In the genomic region with DNA sequence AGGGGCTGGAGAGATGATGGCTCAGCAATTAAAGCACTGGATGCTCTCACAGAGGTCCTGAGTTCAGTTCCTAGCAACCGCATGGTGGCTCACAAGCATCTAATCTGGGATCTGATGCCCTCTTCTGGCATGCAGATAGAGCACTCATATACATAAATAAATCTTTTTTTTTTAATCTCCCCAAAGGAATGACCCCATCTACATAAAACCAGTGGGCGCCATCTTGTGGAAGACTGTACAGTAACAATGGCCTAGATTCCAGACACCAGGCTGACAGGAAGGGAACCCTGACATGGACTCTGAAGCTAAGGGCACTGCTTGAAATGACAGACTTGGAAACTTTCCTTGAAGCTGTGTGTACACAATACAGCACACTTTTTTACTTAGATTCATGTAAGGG, we compare ENCODE assay signal across 12 mouse cellular contexts. TPM values are rescaled to one million over a fixed set of nuclear protein-coding genes. Genes with fewer than 3 reads are reported as not detected.
DNase-seq lines count a peak whose midpoint lies in the region; ATAC-seq and TF ChIP-seq lines count a peak whose summit lies in the region.
"Had no signal": no experiment of that assay in that cellular context is flagged by ENCODE, and none has a peak within 500 bp of the region (broad histone marks: within the 10 kb centered on the region; RNA-seq: fewer than 3 reads in every experiment).

No protein-coding gene starts in this region.

- DNase-seq in adrenal gland, postnatal 10 days = peak; percentile 21
- DNase-seq in adrenal gland, postnatal 4 days (ENCODE audit: low spot score in 2 of 2) = no peak
- DNase-seq in kidney, adult 18-20 months = peak; percentile 13
- DNase-seq in MN1 (ENCODE audit: low spot score) = peak; percentile 52
- DNase-seq in kidney, postnatal 0 days (ENCODE audit: low spot score) = peak; percentile 62
- DNase-seq in neural tube, embryonic 10.5 days (ENCODE audit: extremely low spot score, low spot score) = no peak
- DNase-seq in ovary, adult 18-20 months (ENCODE audit: low spot score) = no peak

- no peaks in the 10 kb centered on the region for H3K36me3 ChIP-seq in kidney, embryonic 15.5 days
- H3K36me3 ChIP-seq in kidney, postnatal 0 days (ENCODE audit: insufficient read depth, low read length) = no peaks in the 10 kb centered on the region
- H3K36me3 ChIP-seq: intestine, embryonic 15.5 days; liver, embryonic 15.5 days had no signal

- H3K4me1 ChIP-seq in kidney, embryonic 15.5 days = peaks cover 9% of the 10 kb centered on the region
- 0 out of 2 replicates have a peak, but pooled peaks cover 2% of the 10 kb centered on the region for H3K4me1 ChIP-seq in kidney, postnatal 0 days (replicated peaks; ENCODE audit: insufficient read depth, low read length)
- H3K4me1 ChIP-seq: intestine, embryonic 15.5 days; liver, embryonic 15.5 days had no signal

- no peaks in the 10 kb centered on the region for H3K9me3 ChIP-seq in kidney, embryonic 15.5 days (replicated peaks)
- no peaks in the 10 kb centered on the region for H3K9me3 ChIP-seq in kidney, postnatal 0 days (replicated peaks; ENCODE audit: low read length)
- H3K9me3 ChIP-seq: intestine, embryonic 15.5 days; liver, embryonic 15.5 days had no signal

- H3K27ac ChIP-seq in kidney, embryonic 15.5 days = no peak overlapping the region
- no peak overlapping the region for H3K27ac ChIP-seq in kidney, postnatal 0 days
- H3K27ac ChIP-seq: intestine, embryonic 15.5 days; liver, embryonic 15.5 days had no signal

- no peak overlapping the region for H3K4me2 ChIP-seq in kidney, embryonic 15.5 days
- H3K4me2 ChIP-seq in kidney, postnatal 0 days (ENCODE audit: low read length) = no peak overlapping the region
- H3K4me2 ChIP-seq: intestine, embryonic 15.5 days; liver, embryonic 15.5 days had no signal

- H3K9ac ChIP-seq in kidney, embryonic 15.5 days = no peak overlapping the region
- H3K9ac ChIP-seq in kidney, postnatal 0 days (ENCODE audit: low read depth, low read length) = no peak overlapping the region
- H3K9ac ChIP-seq: intestine, embryonic 15.5 days; liver, embryonic 15.5 days had no signal

- no peak overlapping the region for H3K4me3 ChIP-seq in kidney, embryonic 15.5 days (replicated peaks)
- no peak overlapping the region for H3K4me3 ChIP-seq in kidney, postnatal 0 days (replicated peaks; ENCODE audit: low read depth, low read length)
- H3K4me3 ChIP-seq: intestine, embryonic 15.5 days; liver, embryonic 15.5 days had no signal

- no peaks in the 10 kb centered on the region for H3K27me3 ChIP-seq in kidney, embryonic 15.5 days
- no peaks in the 10 kb centered on the region for H3K27me3 ChIP-seq in kidney, postnatal 0 days (ENCODE audit: insufficient read depth, low read length)
- H3K27me3 ChIP-seq: intestine, embryonic 15.5 days; liver, embryonic 15.5 days had no signal

- no peak for ATAC-seq in kidney, embryonic 15.5 days (replicated peaks; ENCODE audit: low FRiP score)
- no peak for ATAC-seq in kidney, postnatal 0 days (replicated peaks; ENCODE audit: low FRiP score, low read depth)
- ATAC-seq: intestine, embryonic 15.5 days had no signal

- WGBS in kidney, embryonic 15.5 days = 87% methylated on average over 2 of the region's 2 CpGs
- 93% methylated on average over 2 of the region's 2 CpGs for WGBS in kidney, postnatal 0 days

- TF ChIP-seq CTCF in kidney, postnatal 0 days (IDR thresholded peaks at IDR 0.05; ENCODE audit: low read depth) = peak; percentile 58

RNA-seq across cellular contexts. Expression of a gene that starts 1.2 kb away (rescaled TPM):
- not detected for total RNA-seq in adrenal gland, postnatal 10 days (2021)
- not detected for total RNA-seq in adrenal gland, postnatal 4 days (2021)
- 0.51 and 0.79 TPM in 2 replicates for polyA plus RNA-seq in kidney, embryonic 15.5 days (2015; fragmentation: Nextera tagmentation; extraction: Ambion mirVana)
- 0.32 and 0.58 TPM in 2 replicates for polyA plus RNA-seq in kidney, postnatal 0 days (2015; fragmentation: Nextera tagmentation; extraction: Ambion mirVana)
- total RNA-seq: neutrophil, adult 5-6 weeks had no signal
- polyA plus RNA-seq: C2C12; intestine, embryonic 15.5 days; liver, embryonic 15.5 days had no signal

RNA-seq across cellular contexts. Expression of a gene that starts 47.9 kb away (rescaled TPM):
- not detected for total RNA-seq in adrenal gland, postnatal 10 days (2021)
- not detected for total RNA-seq in adrenal gland, postnatal 4 days (2021)
- not detected in 2 replicates for polyA plus RNA-seq in kidney, embryonic 15.5 days (2015; fragmentation: Nextera tagmentation; extraction: Ambion mirVana)
- polyA plus RNA-seq in kidney, postnatal 0 days (2015; fragmentation: Nextera tagmentation; extraction: Ambion mirVana) = not detected in 2 replicates
- total RNA-seq: neutrophil, adult 5-6 weeks had no signal
- polyA plus RNA-seq: C2C12; intestine, embryonic 15.5 days; liver, embryonic 15.5 days had no signal

Comparison
In these comparisons a context has a peak if more than half of its experiments do, and no peak if none do; other contexts are left out.
1. DNase-seq: peak in adrenal gland, postnatal 10 days (single experiment), kidney, adult 18-20 months (single experiment), MN1 (single experiment) and kidney, postnatal 0 days (single experiment); none in adrenal gland, postnatal 4 days (0 of 2), neural tube, embryonic 10.5 days (single experiment) and ovary, adult 18-20 months (single experiment).